Mouse (Mus musculus): ENCODE measurements around the gene Ldlr.

The Ldlr gene

DNA sequence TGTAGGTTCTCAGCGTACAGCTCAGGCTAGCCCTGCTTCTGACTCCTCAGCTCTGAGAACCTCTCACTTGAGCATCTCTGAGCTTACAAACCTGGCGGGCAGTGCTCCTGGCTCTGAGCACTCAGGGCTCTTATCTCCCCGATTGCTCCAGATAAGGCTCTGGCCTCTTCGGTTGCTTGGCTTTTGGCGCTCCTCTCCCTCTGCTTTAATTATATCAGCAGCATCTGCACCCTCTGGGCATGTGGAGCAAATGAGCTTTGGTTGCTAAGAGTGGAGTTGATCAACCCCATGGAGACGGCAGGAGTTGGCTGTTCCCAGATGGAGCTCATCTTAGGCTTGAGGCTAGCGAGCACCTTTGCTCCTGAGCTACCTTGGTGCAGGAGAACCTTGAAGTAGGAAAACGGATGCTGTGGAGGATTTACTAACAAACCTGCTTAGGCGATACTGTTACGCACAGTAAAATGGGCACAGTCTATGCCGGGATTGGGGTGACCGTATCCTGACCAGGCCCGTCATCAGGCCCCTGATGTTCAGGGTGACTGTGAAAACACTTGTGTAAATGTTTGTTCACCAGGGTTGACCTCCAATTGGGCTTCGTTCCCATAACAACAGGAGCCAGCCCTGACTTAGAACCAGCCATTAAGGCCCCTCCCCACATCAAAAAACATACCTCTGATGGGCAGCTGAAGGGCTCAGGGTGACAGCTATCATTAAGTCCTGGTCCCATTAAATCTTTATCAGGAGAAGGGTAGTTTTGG lies 3.1 kb downstream of the Ldlr start:
- no peak for DNase-seq (ENCODE audit: low read depth)

DNA sequence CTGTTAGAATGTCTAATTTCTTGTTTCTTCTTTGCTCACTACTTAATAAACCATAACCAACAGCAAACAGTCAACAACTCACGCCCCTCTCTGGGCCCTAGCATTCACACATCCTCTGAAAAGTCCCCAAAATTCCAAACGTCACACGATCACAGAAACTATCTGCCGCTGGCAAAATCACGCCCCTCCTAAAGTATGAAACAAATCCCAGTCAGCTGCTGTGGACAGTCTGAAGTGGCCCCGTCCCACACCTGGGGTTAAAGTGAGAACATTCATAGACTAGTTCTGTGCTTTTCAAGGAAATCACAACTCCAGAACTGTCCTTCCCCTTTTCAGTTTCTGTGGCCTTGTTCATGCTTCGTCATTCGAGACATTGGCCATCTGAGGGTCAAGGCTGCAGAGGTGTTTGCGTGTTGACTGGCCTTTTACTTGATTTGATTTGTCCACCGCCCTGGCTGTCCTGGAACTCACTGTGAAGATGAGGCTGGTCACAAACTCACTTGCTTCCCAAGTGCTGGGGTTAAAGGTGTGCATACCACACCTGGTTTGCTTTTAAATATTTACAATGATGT lies 5.1 kb downstream of the Ldlr start:
- DNase-seq (ENCODE audit: low read depth) = no peak

DNA sequence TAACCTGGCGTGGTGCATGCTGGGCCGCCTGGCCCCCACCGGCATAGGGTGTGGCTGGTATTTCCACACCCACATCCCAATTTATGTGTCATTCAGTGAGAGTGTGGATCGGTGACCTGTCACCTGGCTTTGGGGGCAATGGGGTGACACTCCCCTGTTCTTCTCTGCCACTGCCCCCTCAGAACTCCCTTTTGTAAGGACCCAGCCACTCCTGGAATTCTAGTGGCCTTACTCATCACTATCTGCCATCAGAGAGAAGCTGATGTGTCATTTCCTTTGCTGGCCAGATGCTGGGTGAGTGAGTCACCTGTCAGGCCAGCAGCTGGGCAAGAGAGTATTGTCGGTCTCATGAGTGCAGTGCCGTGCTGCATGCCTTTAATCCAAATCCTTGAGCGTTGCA lies 6.0 kb downstream of the Ldlr start:
- DNase-seq (ENCODE audit: low read depth) = peak; percentile 78

DNA sequence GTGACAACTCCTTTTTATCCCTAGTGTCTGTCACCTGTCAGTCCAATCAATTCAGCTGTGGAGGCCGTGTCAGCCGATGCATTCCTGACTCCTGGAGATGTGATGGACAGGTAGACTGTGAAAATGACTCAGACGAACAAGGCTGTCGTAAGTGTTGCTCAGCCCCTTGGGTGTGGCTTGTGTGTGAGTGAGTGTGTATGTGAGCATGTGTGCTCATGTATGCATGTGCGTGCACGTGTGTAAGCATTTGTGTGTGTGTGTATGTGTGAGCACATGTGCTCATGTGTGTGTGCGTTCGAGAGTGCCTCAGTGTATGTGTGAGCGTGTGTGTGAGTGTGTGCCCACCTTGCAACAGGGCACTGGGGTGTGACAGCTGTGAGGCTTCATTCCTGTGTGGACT lies 9.0 kb downstream of the Ldlr start:
- DNase-seq (ENCODE audit: low read depth) = no peak

DNA sequence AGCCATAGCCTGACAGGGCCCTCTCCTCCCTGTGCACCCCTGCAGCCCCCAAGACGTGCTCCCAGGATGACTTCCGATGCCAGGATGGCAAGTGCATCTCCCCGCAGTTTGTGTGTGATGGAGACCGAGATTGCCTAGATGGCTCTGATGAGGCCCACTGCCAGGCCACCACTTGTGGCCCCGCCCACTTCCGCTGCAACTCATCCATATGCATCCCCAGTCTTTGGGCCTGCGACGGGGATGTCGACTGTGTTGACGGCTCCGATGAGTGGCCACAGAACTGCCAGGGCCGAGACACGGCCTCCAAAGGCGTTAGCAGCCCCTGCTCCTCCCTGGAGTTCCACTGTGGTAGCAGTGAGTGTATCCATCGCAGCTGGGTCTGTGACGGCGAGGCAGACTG lies 10.2 kb downstream of the Ldlr start:
- no peak for DNase-seq (ENCODE audit: low read depth)

DNA sequence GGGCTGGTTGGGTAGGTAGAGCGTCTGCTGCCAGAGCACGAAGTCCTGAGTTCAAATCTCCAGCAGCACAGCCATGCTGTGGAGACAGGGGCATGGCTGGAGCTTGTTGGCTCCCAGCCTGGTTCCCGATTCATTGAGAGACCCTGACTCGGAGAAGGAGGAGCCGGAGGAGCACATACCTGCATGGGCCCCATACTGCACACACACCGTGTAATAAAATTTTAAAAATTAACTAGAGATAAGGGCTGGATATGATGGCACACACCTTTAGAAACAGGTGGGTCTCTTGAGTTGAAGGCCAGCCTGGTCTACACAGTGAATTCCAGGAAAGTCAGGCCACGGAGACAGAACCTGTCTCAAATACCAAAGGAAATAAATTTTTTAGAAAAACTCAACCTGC lies 10.7 kb downstream of the Ldlr start:
- no peak for DNase-seq (ENCODE audit: low read depth)

DNA sequence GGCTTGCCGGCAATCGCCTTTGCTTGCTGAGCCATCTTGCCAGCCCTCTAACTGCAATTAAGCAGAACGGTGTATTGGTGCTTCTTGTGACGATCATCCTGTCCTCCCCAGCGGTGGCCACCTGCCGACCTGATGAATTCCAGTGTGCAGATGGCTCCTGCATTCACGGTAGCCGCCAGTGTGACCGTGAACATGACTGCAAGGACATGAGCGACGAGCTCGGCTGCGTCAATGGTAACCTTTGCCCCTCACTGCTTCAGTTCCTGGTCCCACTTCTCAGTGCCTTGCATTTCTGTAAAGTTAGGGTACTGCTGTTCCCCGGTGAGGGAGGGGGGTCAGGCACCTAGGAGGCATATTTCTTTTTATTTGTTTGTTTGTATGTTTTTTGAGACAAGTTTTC lies 11.8 kb downstream of the Ldlr start:
- DNase-seq (ENCODE audit: low read depth) = no peak

DNA sequence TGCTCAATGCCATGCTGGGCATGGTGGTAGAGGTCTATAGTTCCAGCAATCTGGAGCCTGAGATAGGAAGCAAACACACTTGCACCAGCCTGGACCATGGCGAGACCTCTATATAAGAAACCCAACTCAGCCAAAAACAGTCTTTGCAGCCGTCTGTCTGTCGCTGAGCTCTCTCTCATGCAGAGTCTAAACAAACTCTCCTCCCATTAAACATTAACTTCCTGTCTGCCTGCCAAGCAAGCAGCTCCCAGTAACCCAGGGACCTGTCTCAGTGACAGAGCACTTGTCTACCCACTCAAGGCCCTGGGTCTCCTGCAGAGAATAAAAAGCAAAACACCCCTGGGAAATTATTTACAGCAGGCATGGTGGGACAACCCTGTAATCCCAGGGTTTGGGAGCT lies 13.3 kb downstream of the Ldlr start:
- no peak for DNase-seq (ENCODE audit: low read depth)

DNA sequence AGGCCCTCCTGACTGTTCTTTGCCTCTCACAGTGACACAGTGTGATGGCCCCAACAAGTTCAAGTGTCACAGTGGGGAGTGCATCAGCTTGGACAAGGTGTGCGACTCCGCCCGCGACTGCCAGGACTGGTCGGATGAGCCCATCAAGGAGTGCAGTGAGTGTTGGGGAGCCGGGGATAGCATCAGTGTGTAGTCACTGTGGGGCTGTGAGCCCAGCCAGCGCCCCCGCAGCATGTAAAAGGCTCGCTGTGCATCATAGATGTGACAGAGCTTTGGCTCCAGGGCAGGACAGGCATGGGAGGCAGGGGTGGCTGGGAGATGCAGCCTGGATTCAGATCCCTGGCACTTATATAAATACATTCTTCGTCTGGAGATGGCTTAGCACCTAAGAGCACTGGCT lies 13.9 kb downstream of the Ldlr start:
- DNase-seq (ENCODE audit: low read depth) = no peak

DNA sequence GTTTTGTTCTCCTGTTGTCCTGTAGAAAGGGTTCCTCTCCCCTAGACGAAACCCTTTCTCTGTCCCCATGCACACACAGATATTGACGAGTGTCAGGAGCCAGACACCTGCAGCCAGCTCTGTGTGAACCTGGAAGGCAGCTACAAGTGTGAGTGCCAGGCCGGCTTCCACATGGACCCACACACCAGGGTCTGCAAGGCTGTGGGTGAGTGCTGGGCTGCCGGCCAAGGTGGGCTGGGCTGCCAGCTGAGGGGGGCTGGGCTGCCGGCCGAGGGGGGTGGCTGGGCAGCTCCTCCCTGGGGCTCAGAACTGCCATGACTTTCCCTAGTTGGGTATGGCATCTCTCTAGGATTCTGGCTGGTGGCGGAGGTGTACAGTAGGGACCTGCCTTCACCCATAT lies 15.5 kb downstream of the Ldlr start:
- no peak for DNase-seq (ENCODE audit: low read depth)

DNA sequence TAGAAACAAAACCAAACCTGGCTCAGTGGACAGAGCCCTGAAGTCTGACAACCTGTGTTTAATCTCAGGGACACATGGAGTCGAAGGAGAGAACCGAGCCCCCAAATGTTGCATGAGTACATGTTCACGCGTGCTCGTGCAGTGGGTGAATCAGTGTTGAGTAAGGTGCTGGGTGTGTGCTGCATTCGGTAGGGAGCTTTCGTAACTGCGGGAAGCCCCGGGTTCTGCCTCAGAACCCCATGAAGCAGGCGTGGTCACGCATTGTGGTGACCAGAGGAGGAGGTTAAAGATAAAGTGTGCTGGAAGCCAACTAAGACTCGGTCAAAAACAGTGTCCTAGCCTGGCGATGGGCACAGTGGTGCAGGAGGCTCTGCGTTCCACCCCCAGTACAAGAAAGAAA lies 17.1 kb downstream of the Ldlr start:
- DNase-seq (ENCODE audit: low read depth) = no peak

DNA sequence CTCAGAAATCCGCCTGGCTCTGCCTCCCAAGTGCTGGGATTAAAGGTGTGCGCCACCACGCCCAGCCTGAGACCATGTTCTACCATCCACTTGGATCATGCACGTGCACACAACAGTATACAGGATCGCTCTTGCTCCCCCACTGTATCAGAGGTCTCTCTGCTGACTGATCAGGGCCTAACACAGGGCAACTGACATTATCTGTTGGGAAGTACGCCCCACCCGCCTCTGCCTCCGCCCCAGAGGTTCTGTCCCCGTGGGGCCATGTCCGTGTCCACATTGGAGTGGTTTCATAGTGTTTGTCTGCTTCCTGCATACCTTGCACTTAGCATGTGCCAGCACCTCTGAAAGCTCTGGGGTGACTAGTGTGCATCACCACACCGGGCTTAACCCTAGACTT lies 18.2 kb downstream of the Ldlr start:
- DNase-seq (ENCODE audit: low read depth) = no peak

DNA sequence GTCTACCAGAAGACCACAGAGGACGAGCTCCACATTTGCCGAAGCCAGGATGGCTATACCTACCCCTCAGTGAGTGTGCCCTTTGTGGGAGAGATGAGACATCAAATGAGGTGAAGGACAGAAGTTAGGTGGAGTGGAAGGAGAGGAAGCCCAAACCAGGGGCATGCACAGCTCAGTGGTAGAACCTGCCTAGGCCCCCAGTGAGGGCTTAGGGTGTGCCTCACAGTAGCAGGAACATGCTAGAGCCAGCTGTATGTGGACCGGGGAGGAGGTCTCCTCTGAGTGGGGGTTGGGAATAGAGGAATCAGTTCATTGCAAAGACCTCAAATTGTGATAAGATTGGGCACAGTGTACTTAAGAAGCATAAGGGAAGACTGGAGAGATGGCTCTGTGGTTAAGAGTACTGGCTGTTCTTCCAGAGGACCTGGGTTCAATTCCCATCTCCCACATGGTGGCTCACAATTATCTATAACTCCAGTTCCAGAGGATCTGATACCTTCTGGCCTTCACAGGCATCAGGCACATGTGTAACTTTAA lies 24.0 kb downstream of the Ldlr start:
- no peak for DNase-seq (ENCODE audit: low read depth)

DNA sequence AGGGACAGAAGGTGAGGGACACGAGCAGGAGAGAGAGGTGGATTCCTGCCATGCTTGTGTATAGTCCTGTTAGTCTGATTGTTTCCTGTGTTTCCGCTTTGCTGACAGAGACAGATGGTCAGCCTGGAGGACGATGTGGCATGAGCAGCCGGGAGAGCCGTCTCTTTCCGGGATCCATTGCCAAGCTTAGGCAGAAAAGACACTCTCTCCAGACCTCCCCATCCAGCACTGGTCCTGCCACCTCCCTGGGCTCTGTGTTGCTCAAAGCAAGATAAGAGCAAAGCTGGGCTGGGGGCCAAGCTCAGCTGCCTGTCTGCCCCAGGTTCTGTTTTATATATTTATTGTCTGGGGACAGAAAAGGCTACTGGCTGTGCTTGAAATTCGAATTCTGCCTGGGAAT lies 24.8 kb downstream of the Ldlr start:
- DNase-seq (ENCODE audit: low read depth) = peak; percentile 48

DNA sequence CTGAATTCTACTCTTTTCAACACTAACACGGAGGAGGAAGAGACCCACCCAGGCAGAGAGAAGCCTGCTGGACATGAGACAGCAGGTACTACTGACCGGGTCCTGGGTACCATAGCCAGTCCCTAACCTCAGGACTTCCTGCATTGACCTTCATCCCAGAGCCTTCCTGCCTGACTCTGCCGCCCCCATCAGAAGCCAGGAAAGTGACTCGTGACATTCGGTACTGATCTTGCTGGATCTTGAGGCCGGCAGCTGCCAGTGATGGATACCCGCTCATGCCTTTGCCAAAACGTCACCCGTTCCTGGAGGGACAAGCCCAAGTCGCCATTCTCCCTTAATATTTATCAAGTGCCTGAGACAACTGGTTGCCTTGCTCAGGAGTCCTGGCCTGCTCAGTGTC lies 25.2 kb downstream of the Ldlr start:
- DNase-seq (ENCODE audit: low read depth) = no peak

DNA sequence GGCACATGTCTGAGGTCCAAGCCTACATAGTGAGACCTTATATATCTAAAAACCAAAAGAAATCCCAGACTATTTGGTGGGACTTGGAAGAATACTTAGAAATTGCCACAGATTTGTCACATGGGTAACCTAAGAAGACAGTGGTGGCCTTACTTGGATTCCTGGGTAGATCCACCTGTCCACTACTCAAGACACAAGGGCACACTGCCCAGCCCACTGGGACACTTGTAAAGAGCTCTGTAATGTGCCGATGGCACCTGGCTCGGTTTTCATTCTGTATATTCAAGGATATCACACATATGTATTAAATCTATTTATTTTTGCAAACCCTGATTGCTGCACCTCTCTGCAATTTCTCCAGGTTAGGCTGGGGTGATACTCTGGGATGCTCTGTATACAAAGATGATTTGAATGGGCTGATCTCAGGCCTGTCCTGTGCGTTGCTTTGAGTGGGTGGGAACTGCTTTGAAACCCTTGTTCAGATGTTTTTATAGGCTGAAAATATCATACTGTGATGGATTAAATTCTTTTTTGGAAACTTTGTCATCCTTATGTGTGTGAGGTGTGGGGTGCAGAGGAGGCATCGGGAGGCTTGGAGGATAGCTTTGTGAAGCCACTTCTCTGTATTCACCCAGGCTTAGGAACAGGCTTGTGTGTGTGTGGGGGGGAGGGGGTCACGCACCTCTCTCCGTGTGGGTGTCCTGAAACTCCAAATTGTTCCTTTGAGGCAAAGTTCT lies 26.3 kb downstream of the Ldlr start:
- DNase-seq (ENCODE audit: low read depth) = no peak

DNA sequence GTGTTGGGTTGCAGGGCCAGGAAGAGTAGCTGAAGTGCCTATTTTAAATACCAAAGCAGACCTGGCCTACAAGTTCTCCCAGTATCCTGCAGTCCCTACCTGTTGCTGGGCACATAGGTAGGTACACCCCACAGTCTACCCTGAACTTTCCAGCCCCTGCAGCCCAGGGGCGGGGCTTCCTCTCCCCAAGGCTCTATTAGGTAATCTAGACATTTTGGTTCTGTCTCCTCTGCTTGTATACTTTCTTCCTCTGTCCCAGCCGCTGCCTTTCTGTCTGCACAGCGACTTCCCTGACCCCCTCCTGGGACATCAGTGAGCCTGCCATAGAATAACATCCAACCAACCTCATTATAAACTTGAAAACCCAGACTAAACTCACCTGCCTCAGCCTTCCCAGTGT lies 27.1 kb downstream of the Ldlr start:
- peak; percentile 29 for DNase-seq (ENCODE audit: low read depth)

DNA sequence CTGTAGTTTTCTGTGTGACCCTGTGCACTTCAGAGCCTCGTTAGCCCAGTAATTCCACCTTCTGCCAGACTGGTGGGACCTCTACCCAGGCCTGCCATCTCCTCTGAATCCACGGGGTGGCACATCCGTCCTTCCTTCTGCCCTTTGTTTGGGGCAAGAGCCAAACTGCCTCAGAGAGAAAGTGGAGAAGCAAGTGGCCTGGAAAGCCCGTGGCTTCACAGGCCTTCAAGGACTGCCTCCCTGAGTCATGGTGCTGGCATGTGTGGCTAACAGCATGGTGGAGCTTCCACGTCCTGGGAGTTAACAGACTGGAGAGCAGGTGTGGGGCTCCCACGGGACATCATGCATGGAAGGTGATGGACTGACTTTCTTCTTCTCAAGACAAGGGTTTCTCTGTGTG lies 28.1 kb downstream of the Ldlr start:
- DNase-seq (ENCODE audit: low read depth) = peak; percentile 90

DNA sequence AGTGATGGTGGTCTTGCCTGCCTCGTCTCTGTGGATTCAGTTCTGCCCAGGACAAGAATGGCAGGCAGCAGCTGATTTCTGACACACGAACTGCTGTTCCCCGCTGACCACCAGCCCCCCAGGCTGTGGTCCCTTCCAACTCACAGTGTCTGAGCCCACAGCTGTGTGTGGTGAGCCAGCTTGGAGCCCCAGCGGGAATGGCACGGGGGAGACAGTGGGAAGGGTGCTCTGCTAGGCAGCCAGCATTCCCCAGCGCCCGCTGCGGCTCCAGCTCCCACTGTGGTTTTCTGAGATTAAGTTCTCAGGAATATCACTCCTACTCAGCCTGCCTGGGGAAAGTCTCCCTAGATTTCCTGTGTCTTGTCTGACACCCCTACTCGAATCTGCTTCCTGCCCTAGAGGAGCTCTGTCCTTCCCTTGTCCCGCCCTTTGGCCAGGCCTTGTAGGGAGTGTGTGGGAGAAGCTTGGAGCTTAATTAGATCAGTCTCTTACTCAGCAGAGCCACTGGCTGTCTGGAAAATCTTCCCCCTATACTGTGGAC lies 29.0 kb downstream of the Ldlr start:
- peak; percentile 63 for DNase-seq (ENCODE audit: low read depth)

DNA sequence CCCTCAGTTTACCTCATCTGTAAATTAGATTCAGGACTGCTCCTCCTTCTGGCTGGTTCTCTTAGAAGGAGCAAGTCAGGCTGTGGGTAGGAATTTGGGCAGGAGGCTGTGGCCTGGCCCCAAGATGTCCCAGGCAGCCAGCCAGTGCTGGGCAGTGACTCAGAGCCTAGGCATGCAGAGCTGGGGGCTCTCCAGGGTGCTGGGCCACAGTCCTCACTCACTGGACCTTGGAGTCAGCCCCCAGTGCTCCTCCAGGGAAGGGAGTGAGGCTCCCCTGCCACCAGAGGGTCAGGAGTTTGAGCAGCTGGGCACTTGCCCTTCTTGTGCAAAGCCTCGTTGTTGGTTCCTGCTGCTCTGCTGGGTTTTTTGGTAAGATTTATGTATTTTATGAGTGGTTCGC lies 30.7 kb downstream of the Ldlr start:
- DNase-seq (ENCODE audit: low read depth) = peak; percentile 96

DNA sequence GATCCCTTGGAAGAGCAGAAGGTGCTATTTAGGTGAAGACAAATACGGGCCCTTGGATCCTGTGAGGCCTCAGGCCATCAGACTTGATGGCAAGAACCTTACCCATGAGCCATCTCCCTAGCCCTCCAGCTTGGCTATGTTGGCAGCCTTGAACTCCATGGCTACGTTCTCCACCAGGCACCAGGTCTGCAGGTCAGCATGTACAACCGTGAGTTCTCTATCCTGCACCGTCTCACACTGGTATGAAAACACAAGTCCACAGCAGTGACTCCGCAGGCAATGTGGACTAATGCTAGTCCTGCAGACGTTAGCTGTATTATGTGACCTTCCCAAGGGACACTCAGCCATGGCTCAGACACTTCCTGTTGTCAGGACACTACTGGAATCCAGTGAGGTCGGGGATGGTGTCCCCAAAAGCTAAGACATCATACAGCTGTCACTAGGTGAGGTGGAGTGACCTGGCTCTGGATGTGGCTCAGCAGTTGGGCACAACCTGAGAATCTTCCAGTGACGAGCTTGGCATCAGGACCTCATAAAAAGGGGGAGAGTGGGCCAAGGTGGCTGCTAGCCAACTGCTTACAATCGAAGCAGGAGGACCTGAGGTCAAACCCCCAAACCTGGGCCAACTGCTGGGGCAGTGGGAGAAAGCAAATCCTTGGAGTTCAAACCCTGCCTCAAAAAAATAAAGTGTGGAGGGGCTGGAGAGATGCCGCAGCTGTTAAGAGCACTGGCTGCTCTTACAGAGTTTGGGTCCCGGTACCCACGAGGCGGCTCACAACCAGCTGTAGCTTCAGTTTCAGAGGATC lies 31.4 kb downstream of the Ldlr start:
- no peak for DNase-seq (ENCODE audit: low read depth)
